Comparison of ENCODE assay signal across 26 mouse cellular contexts in genomic region chr8:28284257-28284656, GRCm38 (mm10).
DNase-seq lines count a peak whose midpoint lies in the region; ATAC-seq and TF ChIP-seq lines count a peak whose summit lies in the region.
"Had no signal": no experiment of that assay in that cellular context is flagged by ENCODE, and none has a peak within 500 bp of the region (broad histone marks: within the 10 kb centered on the region; RNA-seq: fewer than 3 reads in every experiment).

No protein-coding gene starts in this region.

- peak; percentile 18; the same call in 1 of the 2 replicates for ATAC-seq in forebrain, embryonic 14.5 days
- no peak for ATAC-seq in forebrain, postnatal 0 days
- ATAC-seq in kidney, embryonic 15.5 days (replicated peaks; ENCODE audit: low FRiP score) = peak; percentile 75
- ATAC-seq in limb, embryonic 14.5 days (ENCODE audit: low FRiP score, low read depth) = no peak; the same call in 1 of the 2 replicates
- ATAC-seq: activated CD4-positive, CD25-positive, alpha-beta regulatory T cell, adult 4 months; hindbrain, postnatal 0 days; inflammation-experienced regulatory T-cells, adult 6 months had no signal

- no peak overlapping the region for H3K27ac ChIP-seq in forebrain, embryonic 14.5 days (ENCODE audit: low read depth, low read length)
- no peak overlapping the region for H3K27ac ChIP-seq in forebrain, postnatal 0 days (ENCODE audit: low read depth, low read length)
- H3K27ac ChIP-seq in kidney, embryonic 15.5 days = no peak overlapping the region
- H3K27ac ChIP-seq in limb, embryonic 14.5 days (replicated peaks; ENCODE audit: low read depth, low read length) = no peak overlapping the region
- H3K27ac ChIP-seq in limb, embryonic 10.5 days = no peak overlapping the region
- H3K27ac ChIP-seq: embryonic facial prominence, embryonic 13.5 days; heart, adult 2 months; heart, embryonic 10.5 days; heart, embryonic 13.5 days; hindbrain, embryonic 14.5 days; hindbrain, postnatal 0 days had no signal

- no peak for TF ChIP-seq CTCF in forebrain, postnatal 0 days (IDR thresholded peaks at IDR 0.05; ENCODE audit: low read depth)

- no peaks in the 10 kb centered on the region for H3K4me1 ChIP-seq in forebrain, embryonic 14.5 days (ENCODE audit: control insufficient read depth, insufficient read depth, low read length)
- no peaks in the 10 kb centered on the region for H3K4me1 ChIP-seq in forebrain, postnatal 0 days (ENCODE audit: insufficient read depth)
- H3K4me1 ChIP-seq in kidney, embryonic 15.5 days = no peaks in the 10 kb centered on the region
- H3K4me1 ChIP-seq in limb, embryonic 14.5 days (ENCODE audit: control insufficient read depth, insufficient read depth, low read length) = no peaks in the 10 kb centered on the region
- H3K4me1 ChIP-seq in limb, embryonic 10.5 days = no peaks in the 10 kb centered on the region
- H3K4me1 ChIP-seq: embryonic facial prominence, embryonic 13.5 days; heart, embryonic 10.5 days; heart, embryonic 13.5 days had no signal

- no peaks in the 10 kb centered on the region for H3K36me3 ChIP-seq in forebrain, embryonic 14.5 days (ENCODE audit: control insufficient read depth, insufficient read depth, low read length)
- H3K36me3 ChIP-seq in forebrain, postnatal 0 days (ENCODE audit: insufficient read depth) = no peaks in the 10 kb centered on the region
- H3K36me3 ChIP-seq in kidney, embryonic 15.5 days = no peaks in the 10 kb centered on the region
- no peaks in the 10 kb centered on the region for H3K36me3 ChIP-seq in limb, embryonic 14.5 days (ENCODE audit: control insufficient read depth, insufficient read depth, low read length)
- H3K36me3 ChIP-seq in limb, embryonic 10.5 days = no peaks in the 10 kb centered on the region
- H3K36me3 ChIP-seq: embryonic facial prominence, embryonic 13.5 days; heart, embryonic 10.5 days; heart, embryonic 13.5 days had no signal

- no peak overlapping the region for H3K4me3 ChIP-seq in forebrain, embryonic 14.5 days (ENCODE audit: low read depth, low read length)
- H3K4me3 ChIP-seq in forebrain, postnatal 0 days (ENCODE audit: low read depth, low read length) = no peak overlapping the region
- no peak overlapping the region for H3K4me3 ChIP-seq in kidney, embryonic 15.5 days (replicated peaks)
- no peak overlapping the region for H3K4me3 ChIP-seq in limb, embryonic 14.5 days (replicated peaks; ENCODE audit: low read length)
- H3K4me3 ChIP-seq in limb, embryonic 10.5 days = no peak overlapping the region
- H3K4me3 ChIP-seq: embryonic facial prominence, embryonic 13.5 days; heart, adult 2 months; heart, embryonic 10.5 days; heart, embryonic 13.5 days had no signal

- no peaks in the 10 kb centered on the region for H3K27me3 ChIP-seq in forebrain, embryonic 14.5 days (replicated peaks; ENCODE audit: control insufficient read depth, insufficient read depth, low read length)
- no peaks in the 10 kb centered on the region for H3K27me3 ChIP-seq in forebrain, postnatal 0 days (ENCODE audit: insufficient read depth, low read length)
- no peaks in the 10 kb centered on the region for H3K27me3 ChIP-seq in kidney, embryonic 15.5 days
- H3K27me3 ChIP-seq in limb, embryonic 14.5 days (ENCODE audit: control insufficient read depth, insufficient read depth, low read length) = no peaks in the 10 kb centered on the region
- H3K27me3 ChIP-seq in limb, embryonic 10.5 days (ENCODE audit: low read depth, poor library complexity, severe bottlenecking) = no peaks in the 10 kb centered on the region
- H3K27me3 ChIP-seq: embryonic facial prominence, embryonic 13.5 days; heart, embryonic 13.5 days had no signal

- H3K9ac ChIP-seq in forebrain, embryonic 14.5 days (ENCODE audit: low read length) = no peak overlapping the region
- H3K9ac ChIP-seq in forebrain, postnatal 0 days = no peak overlapping the region
- H3K9ac ChIP-seq in kidney, embryonic 15.5 days = no peak overlapping the region
- H3K9ac ChIP-seq in limb, embryonic 14.5 days (ENCODE audit: low read depth, low read length, severe bottlenecking) = no peak overlapping the region
- H3K9ac ChIP-seq: embryonic facial prominence, embryonic 13.5 days; heart, embryonic 13.5 days; hindbrain, embryonic 14.5 days had no signal

- DNase-seq in embryo, embryonic 11 days = peak; percentile 7
- DNase-seq in embryo, embryonic 9.5 days (ENCODE audit: extremely low spot score) = no peak
- no peak for DNase-seq in forebrain, embryonic 14.5 days (ENCODE audit: low spot score)
- no peak for DNase-seq in forebrain, postnatal 0 days
- DNase-seq in kidney, postnatal 4 days = no peak
- peak; percentile 3 for DNase-seq in limb, embryonic 14.5 days (ENCODE audit: low spot score)
- no peak for DNase-seq in limb, embryonic 10.5 days (ENCODE audit: low spot score)
- DNase-seq: adrenal gland, adult 8-10 months; adrenal gland, postnatal 25 days; cerebellum, adult 11-12 months; cerebellum, adult 8-10 months; cerebellum, postnatal 10 days; cerebellum, postnatal 36 days; gastrocnemius, postnatal 10 days; gastrocnemius, postnatal 36 days; heart, adult 2 months; heart, postnatal 14 days; heart, postnatal 4 days had no signal

- WGBS in forebrain, embryonic 14.5 days = 85% methylated on average over 2 of the region's 2 CpGs
- 85% methylated on average over 2 of the region's 2 CpGs for WGBS in forebrain, postnatal 0 days
- 30% methylated on average over 2 of the region's 2 CpGs for WGBS in kidney, embryonic 15.5 days
- WGBS in limb, embryonic 14.5 days = 40% methylated on average over 2 of the region's 2 CpGs
- 56% methylated on average over 2 of the region's 2 CpGs for WGBS in limb, embryonic 10.5 days

- no peaks in the 10 kb centered on the region for H3K9me3 ChIP-seq in forebrain, embryonic 14.5 days (replicated peaks; ENCODE audit: control insufficient read depth, low read length)
- H3K9me3 ChIP-seq in forebrain, postnatal 0 days (ENCODE audit: low read length) = no peaks in the 10 kb centered on the region
- no peaks in the 10 kb centered on the region for H3K9me3 ChIP-seq in kidney, embryonic 15.5 days (replicated peaks)
- no peaks in the 10 kb centered on the region for H3K9me3 ChIP-seq in limb, embryonic 14.5 days (ENCODE audit: control insufficient read depth, low read length)
- H3K9me3 ChIP-seq in limb, embryonic 10.5 days (replicated peaks) = no peaks in the 10 kb centered on the region
- H3K9me3 ChIP-seq: embryonic facial prominence, embryonic 13.5 days; heart, embryonic 10.5 days; heart, embryonic 13.5 days had no signal

- no peak for TF ChIP-seq POLR2A in limb, embryonic 14.5 days (IDR thresholded peaks at IDR 0.05; ENCODE audit: borderline replicate concordance, extremely low read depth, insufficient read depth, insufficient read length)

- no peak overlapping the region for H3K4me2 ChIP-seq in forebrain, embryonic 14.5 days (ENCODE audit: low read length)
- no peak overlapping the region for H3K4me2 ChIP-seq in forebrain, postnatal 0 days (ENCODE audit: low read depth)
- H3K4me2 ChIP-seq in kidney, embryonic 15.5 days = no peak overlapping the region
- no peak overlapping the region for H3K4me2 ChIP-seq in limb, embryonic 14.5 days (replicated peaks; ENCODE audit: low read depth, low read length, severe bottlenecking)
- H3K4me2 ChIP-seq: embryonic facial prominence, embryonic 13.5 days; heart, embryonic 13.5 days; hindbrain, embryonic 14.5 days had no signal

Comparison
In these comparisons a context has a peak if more than half of its experiments do, and no peak if none do; other contexts are left out.
1. DNase-seq: peak in embryo, embryonic 11 days (single experiment) and limb, embryonic 14.5 days (single experiment); none in embryo, embryonic 9.5 days (single experiment), forebrain, embryonic 14.5 days (single experiment), forebrain, postnatal 0 days (single experiment), kidney, postnatal 4 days (0 of 2) and limb, embryonic 10.5 days (single experiment).
2. ATAC-seq: peak in forebrain, embryonic 14.5 days (single experiment) and kidney, embryonic 15.5 days (single experiment); none in forebrain, postnatal 0 days (single experiment) and limb, embryonic 14.5 days (single experiment).